Comparison of ENCODE assay signal across 9 mouse cellular contexts in genomic region chr11:24363418-24364364, GRCm38 (mm10).
DNase-seq lines count a peak whose midpoint lies in the region; ATAC-seq and TF ChIP-seq lines count a peak whose summit lies in the region.
"Had no signal": no experiment of that assay in that cellular context is flagged by ENCODE, and none has a peak within 500 bp of the region (broad histone marks: within the 10 kb centered on the region; RNA-seq: fewer than 3 reads in every experiment).

No protein-coding gene starts in this region.

- no peak overlapping the region for H3K9ac ChIP-seq in hindbrain, postnatal 0 days (replicated peaks; ENCODE audit: low read length)
- H3K9ac ChIP-seq in neural tube, embryonic 14.5 days (replicated peaks; ENCODE audit: low read depth, low read length), result no peak overlapping the region
- H3K9ac ChIP-seq: lung, embryonic 15.5 days had no signal

- no peaks in the 10 kb centered on the region for H3K27me3 ChIP-seq in hindbrain, postnatal 0 days (ENCODE audit: insufficient read depth, low read length)
- no peaks in the 10 kb centered on the region for H3K27me3 ChIP-seq in neural tube, embryonic 14.5 days (ENCODE audit: control insufficient read depth, insufficient read depth, low read length)
- H3K27me3 ChIP-seq: lung, embryonic 15.5 days had no signal

- ATAC-seq in hindbrain, postnatal 0 days, result peak; percentile 68
- ATAC-seq in neural tube, embryonic 14.5 days (ENCODE audit: low read depth), result peak; percentile 89
- no peak for ATAC-seq in granulocyte monocyte progenitor cell, adult 5-6 weeks (replicated peaks; ENCODE audit: poor library complexity, severe bottlenecking)

- H3K27ac ChIP-seq in hindbrain, postnatal 0 days, result no peak overlapping the region
- no peak overlapping the region for H3K27ac ChIP-seq in neural tube, embryonic 14.5 days (ENCODE audit: low read depth, low read length)
- H3K27ac ChIP-seq: lung, embryonic 15.5 days had no signal

- TF ChIP-seq CTCF in hindbrain, postnatal 0 days (IDR thresholded peaks at IDR 0.05; ENCODE audit: low read depth), result no peak

- H3K36me3 ChIP-seq in hindbrain, postnatal 0 days (ENCODE audit: insufficient read depth, low read length), result no peaks in the 10 kb centered on the region
- H3K36me3 ChIP-seq in neural tube, embryonic 14.5 days (ENCODE audit: control insufficient read depth, insufficient read depth, low read length), result no peaks in the 10 kb centered on the region
- H3K36me3 ChIP-seq: lung, embryonic 15.5 days had no signal

- intact Hi-C loops in left cerebral cortex, postnatal 4 days (cut with DNase I), result no loop called here
- intact Hi-C loops in left cerebral cortex, postnatal 14 days (cut with DNase I), result no loop called here

- 58% methylated on average over 9 of the region's 9 CpGs for WGBS in hindbrain, postnatal 0 days
- 57% methylated on average over 9 of the region's 9 CpGs for WGBS in neural tube, embryonic 14.5 days

- peaks cover 5% of the 10 kb centered on the region; the same call in 1 of the 2 replicates for H3K4me1 ChIP-seq in hindbrain, postnatal 0 days (ENCODE audit: insufficient read depth, low read length)
- peaks cover 4% of the 10 kb centered on the region; the same call in 1 of the 2 replicates for H3K4me1 ChIP-seq in neural tube, embryonic 14.5 days (ENCODE audit: control insufficient read depth, insufficient read depth, low read length)
- H3K4me1 ChIP-seq: lung, embryonic 15.5 days had no signal

- H3K9me3 ChIP-seq in hindbrain, postnatal 0 days (ENCODE audit: low read length), result no peaks in the 10 kb centered on the region
- no peaks in the 10 kb centered on the region for H3K9me3 ChIP-seq in neural tube, embryonic 14.5 days (ENCODE audit: control insufficient read depth, low read length)
- H3K9me3 ChIP-seq: lung, embryonic 15.5 days had no signal

- H3K4me2 ChIP-seq in hindbrain, postnatal 0 days (ENCODE audit: low read depth, low read length), result no peak overlapping the region
- H3K4me2 ChIP-seq in neural tube, embryonic 14.5 days (ENCODE audit: low read depth, low read length), result no peak overlapping the region
- H3K4me2 ChIP-seq: lung, embryonic 15.5 days had no signal

- no peak overlapping the region for H3K4me3 ChIP-seq in hindbrain, postnatal 0 days (ENCODE audit: low read length)
- H3K4me3 ChIP-seq in neural tube, embryonic 14.5 days (ENCODE audit: low read depth, low read length), result no peak overlapping the region
- H3K4me3 ChIP-seq: lung, embryonic 15.5 days had no signal

- peak; percentile 44 for DNase-seq in adrenal gland, postnatal 10 days
- DNase-seq in adrenal gland, postnatal 25 days, result no peak
- DNase-seq in left cerebral cortex, postnatal 4 days, result peak; percentile 19
- DNase-seq in left cerebral cortex, postnatal 14 days (ENCODE audit: low spot score in 2 of 2), result no peak
- peak; percentile 25 for DNase-seq in hindbrain, postnatal 0 days (ENCODE audit: low spot score)
- no peak for DNase-seq in urinary bladder, adult 2 months (ENCODE audit: low spot score)

Comparison
In these comparisons a context has a peak if more than half of its experiments do, and no peak if none do; other contexts are left out.
1. DNase-seq: peak in adrenal gland, postnatal 10 days (single experiment), left cerebral cortex, postnatal 4 days (single experiment) and hindbrain, postnatal 0 days (single experiment); none in adrenal gland, postnatal 25 days (single experiment), left cerebral cortex, postnatal 14 days (0 of 2) and urinary bladder, adult 2 months (single experiment).